20 mouse cellular contexts compared by ENCODE assay signal in genomic region chr4:131060191-131060680, GRCm38 (mm10).
DNase-seq lines count a peak whose midpoint lies in the region; ATAC-seq and TF ChIP-seq lines count a peak whose summit lies in the region.
"Had no signal": no experiment of that assay in that cellular context is flagged by ENCODE, and none has a peak within 500 bp of the region (broad histone marks: within the 10 kb centered on the region; RNA-seq: fewer than 3 reads in every experiment).

No protein-coding gene starts in this region.

- WGBS in forebrain, embryonic 13.5 days: 57% methylated on average over 1 of the region's 1 CpGs
- 46% methylated on average over 1 of the region's 1 CpGs for WGBS in forebrain, embryonic 16.5 days
- 13% methylated on average over 1 of the region's 1 CpGs for WGBS in kidney, embryonic 16.5 days
- WGBS in kidney, adult 2 months: 32% methylated on average over 1 of the region's 1 CpGs
- 7% methylated on average over 1 of the region's 1 CpGs for WGBS in midbrain, embryonic 13.5 days

- H3K4me1 ChIP-seq in forebrain, embryonic 13.5 days: peaks cover 20% of the 10 kb centered on the region
- peaks cover 11% of the 10 kb centered on the region for H3K4me1 ChIP-seq in forebrain, embryonic 16.5 days (replicated peaks; ENCODE audit: control insufficient read depth, insufficient read depth, low read length)
- no peaks in the 10 kb centered on the region for H3K4me1 ChIP-seq in kidney, embryonic 16.5 days (ENCODE audit: insufficient read depth, low read length)
- no peaks in the 10 kb centered on the region for H3K4me1 ChIP-seq in kidney, adult 2 months (ENCODE audit: control insufficient read depth, insufficient read depth, low read length)
- H3K4me1 ChIP-seq in midbrain, embryonic 13.5 days (replicated peaks): peaks cover 28% of the 10 kb centered on the region
- H3K4me1 ChIP-seq: embryonic facial prominence, embryonic 13.5 days; heart, embryonic 13.5 days; liver, embryonic 13.5 days; stomach, embryonic 15.5 days had no signal

- H3K27ac ChIP-seq in forebrain, embryonic 13.5 days: 0 out of 2 replicates have a peak overlapping the region, but pooled peaks have one; percentile 21
- H3K27ac ChIP-seq in forebrain, embryonic 16.5 days (ENCODE audit: low read length): no peak overlapping the region
- H3K27ac ChIP-seq in kidney, embryonic 16.5 days (ENCODE audit: low read length): no peak overlapping the region
- H3K27ac ChIP-seq in kidney, adult 2 months (ENCODE audit: insufficient read depth, low read depth, low read length): no peak overlapping the region
- H3K27ac ChIP-seq in midbrain, embryonic 13.5 days: peak overlapping the region; percentile 10; the same call in 1 of the 2 replicates
- H3K27ac ChIP-seq: embryonic facial prominence, embryonic 13.5 days; heart, embryonic 13.5 days; liver, embryonic 13.5 days; stomach, embryonic 15.5 days had no signal

- no peak; the same call in 1 of the 2 replicates for ATAC-seq in forebrain, embryonic 13.5 days
- no peak for ATAC-seq in forebrain, embryonic 16.5 days
- 0 out of 2 replicates have a peak, but pooled peaks have one; percentile 25 for ATAC-seq in kidney, embryonic 16.5 days (ENCODE audit: low FRiP score, low TSS enrichment)
- ATAC-seq in midbrain, embryonic 13.5 days: peak; percentile 44

- no peak overlapping the region for H3K4me2 ChIP-seq in forebrain, embryonic 13.5 days
- H3K4me2 ChIP-seq in forebrain, embryonic 16.5 days (ENCODE audit: low read length): no peak overlapping the region
- no peak overlapping the region for H3K4me2 ChIP-seq in kidney, embryonic 16.5 days (replicated peaks; ENCODE audit: low read depth, low read length)
- H3K4me2 ChIP-seq in midbrain, embryonic 13.5 days (replicated peaks): no peak overlapping the region
- H3K4me2 ChIP-seq: embryonic facial prominence, embryonic 13.5 days; heart, embryonic 13.5 days; liver, embryonic 13.5 days; lung, embryonic 14.5 days; stomach, embryonic 15.5 days had no signal

- no peaks in the 10 kb centered on the region for H3K27me3 ChIP-seq in forebrain, embryonic 13.5 days
- H3K27me3 ChIP-seq in forebrain, embryonic 16.5 days (replicated peaks; ENCODE audit: control insufficient read depth, insufficient read depth, low read length): no peaks in the 10 kb centered on the region
- H3K27me3 ChIP-seq in kidney, embryonic 16.5 days (ENCODE audit: insufficient read depth, low read length): no peaks in the 10 kb centered on the region
- H3K27me3 ChIP-seq in kidney, adult 2 months (replicated peaks; ENCODE audit: control insufficient read depth, insufficient read depth, low read length): no peaks in the 10 kb centered on the region
- peaks cover 25% of the 10 kb centered on the region for H3K27me3 ChIP-seq in midbrain, embryonic 13.5 days
- H3K27me3 ChIP-seq: liver, embryonic 13.5 days; stomach, embryonic 15.5 days had no signal

- no peak overlapping the region for H3K9ac ChIP-seq in forebrain, embryonic 13.5 days
- H3K9ac ChIP-seq in forebrain, embryonic 16.5 days (replicated peaks; ENCODE audit: low read depth, low read length): no peak overlapping the region
- no peak overlapping the region for H3K9ac ChIP-seq in kidney, embryonic 16.5 days (replicated peaks; ENCODE audit: low read length)
- no peak overlapping the region for H3K9ac ChIP-seq in midbrain, embryonic 13.5 days (replicated peaks)
- H3K9ac ChIP-seq: embryonic facial prominence, embryonic 13.5 days; heart, embryonic 13.5 days; liver, embryonic 13.5 days; lung, embryonic 14.5 days; stomach, embryonic 15.5 days had no signal

- DNase-seq in kidney, adult 2 months: no peak
- DNase-seq in ZHBTc4 (ENCODE audit: low read depth, low spot score): peak; percentile 61
- no peak for DNase-seq in spleen, postnatal 10 days (ENCODE audit: low spot score in 2 of 2)
- DNase-seq: adrenal gland, postnatal 36 days; gastrocnemius, postnatal 14 days; heart, adult 18-20 months; kidney, postnatal 25 days; liver, embryonic 13.5 days; lung, embryonic 14.5 days; lung, postnatal 36 days; spleen, adult 18-20 months; thymus, adult 18-20 months; thymus, postnatal 4 days had no signal

- H3K4me3 ChIP-seq in forebrain, embryonic 13.5 days: no peak overlapping the region
- no peak overlapping the region for H3K4me3 ChIP-seq in forebrain, embryonic 16.5 days (replicated peaks; ENCODE audit: low read length)
- H3K4me3 ChIP-seq in kidney, embryonic 16.5 days (ENCODE audit: low read length): no peak overlapping the region
- no peak overlapping the region for H3K4me3 ChIP-seq in kidney, adult 2 months (ENCODE audit: insufficient read depth, low read depth, low read length)
- H3K4me3 ChIP-seq in midbrain, embryonic 13.5 days (replicated peaks): no peak overlapping the region
- H3K4me3 ChIP-seq: embryonic facial prominence, embryonic 13.5 days; heart, embryonic 13.5 days; liver, embryonic 13.5 days; stomach, embryonic 15.5 days had no signal

- TF ChIP-seq POLR2A in kidney, adult 2 months (IDR thresholded peaks at IDR 0.05; ENCODE audit: low read depth, low read length): no peak

- H3K9me3 ChIP-seq in forebrain, embryonic 13.5 days (replicated peaks): no peaks in the 10 kb centered on the region
- H3K9me3 ChIP-seq in forebrain, embryonic 16.5 days (ENCODE audit: control insufficient read depth, low read length): no peaks in the 10 kb centered on the region
- H3K9me3 ChIP-seq in kidney, embryonic 16.5 days (ENCODE audit: low read length): no peaks in the 10 kb centered on the region
- no peaks in the 10 kb centered on the region for H3K9me3 ChIP-seq in midbrain, embryonic 13.5 days
- H3K9me3 ChIP-seq: embryonic facial prominence, embryonic 13.5 days; heart, embryonic 13.5 days; liver, embryonic 13.5 days; stomach, embryonic 15.5 days had no signal

- no peaks in the 10 kb centered on the region for H3K36me3 ChIP-seq in forebrain, embryonic 13.5 days (ENCODE audit: poor library complexity, severe bottlenecking)
- no peaks in the 10 kb centered on the region for H3K36me3 ChIP-seq in forebrain, embryonic 16.5 days (ENCODE audit: control insufficient read depth, insufficient read depth)
- no peaks in the 10 kb centered on the region for H3K36me3 ChIP-seq in kidney, embryonic 16.5 days (ENCODE audit: insufficient read depth, low read length)
- H3K36me3 ChIP-seq in kidney, adult 2 months (ENCODE audit: control insufficient read depth, insufficient read depth, low read length): no peaks in the 10 kb centered on the region
- H3K36me3 ChIP-seq in midbrain, embryonic 13.5 days: no peaks in the 10 kb centered on the region
- H3K36me3 ChIP-seq: embryonic facial prominence, embryonic 13.5 days; heart, embryonic 13.5 days; liver, embryonic 13.5 days; stomach, embryonic 15.5 days had no signal

- no peak for TF ChIP-seq CTCF in kidney, adult 2 months (conservative IDR thresholded peaks at IDR 0.05; ENCODE audit: insufficient read depth, insufficient read length, low read depth, low read length)

Comparison
In these comparisons a context has a peak if more than half of its experiments do, and no peak if none do; other contexts are left out.
1. H3K27ac ChIP-seq: peak in forebrain, embryonic 13.5 days (single experiment) and midbrain, embryonic 13.5 days (single experiment); none in forebrain, embryonic 16.5 days (single experiment), kidney, embryonic 16.5 days (single experiment) and kidney, adult 2 months (single experiment).
2. ATAC-seq: peak in kidney, embryonic 16.5 days (single experiment) and midbrain, embryonic 13.5 days (single experiment); none in forebrain, embryonic 13.5 days (single experiment) and forebrain, embryonic 16.5 days (single experiment).